Mouse (Mus musculus): ENCODE measurements around the gene Trafd1. TPM values are rescaled to one million over a fixed set of nuclear protein-coding genes. Genes with fewer than 3 reads are reported as not detected.

Trafd1 gene
- polyA plus RNA-seq (2014; fragmentation: Illumina TruSeq; extraction: RNeasy Lipid Tissue Mini Kit (QIAGEN cat#74804); ENCODE audit: low read depth, low replicate concordance): 26.0 TPM

DNA sequence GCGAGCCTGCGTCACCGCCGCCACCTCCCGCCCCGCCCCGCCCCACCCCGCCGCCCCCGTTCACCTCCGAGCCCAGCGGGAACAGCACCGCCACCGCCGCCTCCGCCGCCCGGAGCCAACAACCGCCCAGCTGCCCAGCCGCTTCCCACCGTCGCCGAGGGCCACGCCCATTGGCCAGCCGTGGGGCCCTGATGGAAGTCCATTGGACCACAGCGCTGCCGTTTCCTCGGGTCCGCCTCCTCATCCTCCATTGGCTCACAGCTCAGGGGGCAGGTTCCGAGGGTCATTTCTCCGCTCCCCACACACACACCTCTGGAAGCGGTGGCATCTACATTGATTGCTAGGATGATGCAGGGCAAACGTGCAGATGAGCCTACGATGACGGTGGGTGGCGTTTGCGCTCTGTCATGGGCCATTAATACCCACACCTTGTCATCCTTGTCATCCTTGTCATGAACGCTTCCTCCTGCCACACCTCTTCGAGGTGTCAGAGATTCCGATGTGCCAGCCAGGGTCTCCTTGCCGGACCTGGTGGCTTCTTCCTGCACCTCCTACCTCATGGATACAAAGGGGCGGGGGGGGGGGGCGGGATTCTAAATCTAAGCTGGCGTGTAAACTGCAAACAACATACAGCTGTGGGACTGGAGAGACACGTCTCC lies at the start of gene Trafd1:
Trafd1 (minus strand) TSS at position 172 of the 659 bp plus-strand sequence.

GRCm38 (mm10) chr5:121397187-121398145 lies 12.0 kb upstream of the Trafd1 start, which contains the start of gene Naa25:
TSS of gene Naa25 (plus strand) at chr5:121397936.

Other genes starting within 250 kb of the Trafd1 start
- 15.0 TPM for gene Ptpn11, start 194.2 kb downstream of the Trafd1 start, polyA plus RNA-seq (2014; fragmentation: Illumina TruSeq; extraction: RNeasy Lipid Tissue Mini Kit (QIAGEN cat#74804); ENCODE audit: low read depth, low replicate concordance)
- 155 TPM for gene Rpl6, start 181.2 kb downstream of the Trafd1 start, polyA plus RNA-seq (2014; fragmentation: Illumina TruSeq; extraction: RNeasy Lipid Tissue Mini Kit (QIAGEN cat#74804); ENCODE audit: low read depth, low replicate concordance)
- 0.79 TPM for gene Hectd4, start 165.4 kb downstream of the Trafd1 start, polyA plus RNA-seq (2014; fragmentation: Illumina TruSeq; extraction: RNeasy Lipid Tissue Mini Kit (QIAGEN cat#74804); ENCODE audit: low read depth, low replicate concordance)
- 15.2 TPM for gene Naa25, start 12.3 kb upstream of the Trafd1 start, polyA plus RNA-seq (2014; fragmentation: Illumina TruSeq; extraction: RNeasy Lipid Tissue Mini Kit (QIAGEN cat#74804); ENCODE audit: low read depth, low replicate concordance)
- gene Tmem116, start 66.3 kb upstream of the Trafd1 start, polyA plus RNA-seq (2014; fragmentation: Illumina TruSeq; extraction: RNeasy Lipid Tissue Mini Kit (QIAGEN cat#74804); ENCODE audit: low read depth, low replicate concordance): not detected
- 10.6 TPM for gene Erp29, start 66.9 kb upstream of the Trafd1 start, polyA plus RNA-seq (2014; fragmentation: Illumina TruSeq; extraction: RNeasy Lipid Tissue Mini Kit (QIAGEN cat#74804); ENCODE audit: low read depth, low replicate concordance)
- gene Adam1b, start 117.8 kb upstream of the Trafd1 start, polyA plus RNA-seq (2014; fragmentation: Illumina TruSeq; extraction: RNeasy Lipid Tissue Mini Kit (QIAGEN cat#74804); ENCODE audit: low read depth, low replicate concordance): not detected
- 1.2 TPM for gene Adam1a, start 159.8 kb upstream of the Trafd1 start, polyA plus RNA-seq (2014; fragmentation: Illumina TruSeq; extraction: RNeasy Lipid Tissue Mini Kit (QIAGEN cat#74804); ENCODE audit: low read depth, low replicate concordance)
- not detected for gene Gm42878, start 159.8 kb upstream of the Trafd1 start, polyA plus RNA-seq (2014; fragmentation: Illumina TruSeq; extraction: RNeasy Lipid Tissue Mini Kit (QIAGEN cat#74804); ENCODE audit: low read depth, low replicate concordance)
- gene Mapkapk5, start 160.3 kb upstream of the Trafd1 start, polyA plus RNA-seq (2014; fragmentation: Illumina TruSeq; extraction: RNeasy Lipid Tissue Mini Kit (QIAGEN cat#74804); ENCODE audit: low read depth, low replicate concordance): 47.7 TPM
- 247 TPM for gene Aldh2, start 208.2 kb upstream of the Trafd1 start, polyA plus RNA-seq (2014; fragmentation: Illumina TruSeq; extraction: RNeasy Lipid Tissue Mini Kit (QIAGEN cat#74804); ENCODE audit: low read depth, low replicate concordance)
- gene Acad12, start 233.3 kb upstream of the Trafd1 start, polyA plus RNA-seq (2014; fragmentation: Illumina TruSeq; extraction: RNeasy Lipid Tissue Mini Kit (QIAGEN cat#74804); ENCODE audit: low read depth, low replicate concordance): 7.6 TPM